Mouse (Mus musculus) kidney, postnatal 0 days (tissue): Measurements from ENCODE around the gene Hist1h2bk. TPM values are rescaled to one million over a fixed set of nuclear protein-coding genes. Genes with fewer than 3 reads are reported as not detected.

Experiments used
- ATAC-seq: fragments of 200-750 bp; cut with Nextera tagmentation; replicated peaks from 2 replicates; pipeline ENCODE4 v1.8.0; 2017; ENCODE audit warnings: low read depth, moderate number of reproducible peaks, moderate TSS enrichment, moderate library complexity; ENCODE audit not compliant: low FRiP score
- DNase-seq: peaks from one replicate; pipeline ENCODE4 v3.0.0-alpha.2; 2016; ENCODE audit warnings: low spot score
- H3K27ac ChIP-seq: fragments of 300-500 bp; sonication (generic); 2 replicates; pipeline ENCODE4 v1.5.1; 2014; ENCODE audit warnings: mild to moderate bottlenecking
- H3K27me3 ChIP-seq: fragments of 300-500 bp; sonication (generic); 2 replicates; pipeline ENCODE4 v1.6.1; 2014; ENCODE audit warnings: low read length, mixed read lengths; ENCODE audit not compliant: insufficient read depth
- H3K36me3 ChIP-seq: fragments of 300-500 bp; sonication (generic); 2 replicates; pipeline ENCODE4 v1.6.1; 2014; ENCODE audit warnings: low read length, mixed read lengths; ENCODE audit not compliant: insufficient read depth
- H3K4me1 ChIP-seq: fragments of 300-500 bp; sonication (generic); replicated peaks from 2 replicates; pipeline ENCODE4 v1.6.1; 2014; ENCODE audit warnings: antibody characterized with exemption, low read length, mixed read lengths; ENCODE audit not compliant: insufficient read depth
- H3K4me2 ChIP-seq: fragments of 300-500 bp; sonication (generic); 2 replicates; pipeline ENCODE4 v1.6.1; 2014; ENCODE audit warnings: mild to moderate bottlenecking, low read length, moderate library complexity, mixed read lengths
- H3K4me3 ChIP-seq: fragments of 300-500 bp; sonication (generic); replicated peaks from 2 replicates; pipeline ENCODE4 v1.5.1; 2014; ENCODE audit warnings: low read depth, low read length
- H3K9ac ChIP-seq: fragments of 300-500 bp; sonication (generic); 2 replicates; pipeline ENCODE4 v1.6.1; 2014; ENCODE audit warnings: low read depth, low read length
- H3K9me3 ChIP-seq: fragments of 300-500 bp; sonication (generic); replicated peaks from 2 replicates; pipeline ENCODE4 v1.6.1; 2016; ENCODE audit warnings: low read length, inconsistent platforms, mixed read lengths
- CTCF ChIP-seq: IDR thresholded peaks from 2 replicates; pipeline ENCODE4 v1.5.1; 2016; ENCODE audit warnings: antibody characterized with exemption, low read depth, mild to moderate bottlenecking, moderate library complexity
- WGBS: fragments of 180-500 bp; shearing (Covaris S2); extraction: QIAGEN DNeasy Blood & Tissue Kit; methylation state at CpG from one replicate; pipeline ENCODE4 v1.1.7; 2014; 5-methylcytosine and 5-hydroxymethylcytosine counted together
- polyA plus RNA-seq: library from polyadenylated mRNA; unstranded; fragments of >200 nt; fragmentation: Nextera tagmentation; extraction: Ambion mirVana; gene quantifications from 2 replicates; pipeline ENCODE4 v1.2.1, GENCODE M21; 2015

The Hist1h2bk gene
- polyA plus RNA-seq, 1 experiment from 2014 or later, result 4.0 TPM

DNA sequence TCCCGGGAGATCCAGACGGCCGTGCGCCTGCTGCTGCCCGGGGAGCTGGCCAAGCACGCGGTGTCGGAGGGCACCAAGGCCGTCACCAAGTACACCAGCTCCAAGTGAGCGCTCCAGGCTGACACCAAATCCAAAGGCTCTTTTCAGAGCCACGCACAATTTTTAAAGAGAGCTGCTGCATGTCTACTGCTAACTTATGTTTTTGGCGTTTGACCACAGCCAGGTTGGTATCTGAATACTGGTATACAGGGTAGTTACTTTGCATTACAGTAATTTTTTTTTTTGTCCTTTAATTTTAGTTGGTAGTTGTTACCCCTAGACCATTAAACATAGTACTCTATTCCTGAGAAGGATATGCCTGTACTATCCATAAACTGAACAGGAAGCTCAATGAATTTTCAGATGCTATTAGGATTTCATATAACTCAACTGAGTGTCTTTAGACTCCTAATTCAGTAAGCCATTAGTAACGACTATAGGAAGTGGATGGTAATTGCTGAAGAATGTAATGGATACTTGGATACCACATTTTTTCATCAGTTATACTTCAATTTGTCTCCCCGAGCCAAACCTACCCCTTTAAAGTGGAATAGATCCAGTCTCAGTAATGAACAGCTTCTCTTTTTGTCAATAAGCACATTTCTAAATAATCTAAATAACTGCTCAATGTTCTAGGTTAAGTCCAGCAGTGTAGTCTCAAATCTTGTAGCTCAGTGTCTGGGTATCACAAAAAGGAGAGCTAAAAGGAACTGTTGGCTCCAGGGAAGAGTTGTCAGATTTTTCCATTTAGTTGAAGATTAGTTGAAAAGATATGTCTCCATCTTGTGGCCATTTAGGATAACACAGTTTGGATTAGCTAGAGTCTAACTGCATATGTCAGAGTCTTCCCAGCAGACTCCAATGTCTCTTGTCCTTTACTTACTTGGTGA is 8.1 kb downstream of the Hist1h2bk start:
- peak overlapping the region; percentile 51 for H3K4me2 ChIP-seq
- no peaks in the 10 kb centered on the region for H3K36me3 ChIP-seq
- H3K27me3 ChIP-seq, result no peaks in the 10 kb centered on the region
- peak; percentile 93 for DNase-seq
- H3K9ac ChIP-seq, result peak overlapping the region; percentile 44; the same call in 1 of the 2 replicates
- H3K4me1 ChIP-seq, result peaks cover 6% of the 10 kb centered on the region; the same call in 1 of the 2 replicates
- peak; percentile 89 for TF ChIP-seq CTCF
- H3K9me3 ChIP-seq, result no peaks in the 10 kb centered on the region
- ATAC-seq, result 0 out of 2 replicates have a peak, but pooled peaks have one; percentile 5
- 0% methylated on average over 9 of the region's 14 CpGs for WGBS
- H3K4me3 ChIP-seq, result peak overlapping the region; percentile 31
- H3K27ac ChIP-seq, result peak overlapping the region; percentile 70

DNA sequence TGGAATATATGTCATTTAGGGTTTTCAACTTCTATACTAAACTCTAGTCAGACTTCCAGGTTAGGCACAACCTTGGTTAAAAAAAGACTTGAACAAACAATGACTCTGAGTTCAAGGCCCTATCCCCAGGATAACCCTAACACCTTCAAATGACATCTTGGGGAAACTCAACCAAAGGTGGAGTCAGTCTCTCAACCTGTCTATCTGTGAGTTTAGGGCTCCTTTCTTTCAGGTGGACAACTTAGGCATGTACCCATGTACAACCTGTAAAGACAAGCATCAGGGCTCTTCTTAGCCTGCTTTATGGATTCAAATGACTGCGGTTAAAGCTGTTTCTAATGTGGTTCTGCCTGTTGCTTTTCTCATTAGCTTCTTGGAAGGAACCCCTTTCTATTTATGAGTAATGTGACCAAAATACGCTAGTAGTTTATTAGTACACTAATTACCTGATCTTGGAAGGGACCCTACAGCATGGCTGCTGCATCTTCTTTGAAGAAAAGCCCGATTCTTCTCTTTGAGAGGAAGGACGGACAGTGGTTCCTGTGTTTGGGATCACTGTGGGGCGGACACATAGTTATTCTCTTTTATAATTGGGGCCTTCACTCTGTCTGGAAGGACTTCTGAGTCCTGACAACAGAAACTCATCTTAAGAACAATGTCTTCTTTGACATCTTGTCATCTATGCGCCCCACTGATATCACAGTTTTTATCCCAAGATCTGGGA is 8.9 kb downstream of the Hist1h2bk start:
- Histone ChIP-seq H3K4me1 (peaks cover 6% of the 10 kb centered on the region; the same call in 1 of the 2 replicates), H3K9me3 (no peaks in the 10 kb centered on the region), H3K27ac (no peak overlapping the region), H3K36me3 (no peaks in the 10 kb centered on the region), H3K4me3 (no peak overlapping the region), H3K9ac (no peak overlapping the region), H3K27me3 (no peaks in the 10 kb centered on the region), H3K4me2 (peak overlapping the region; percentile 51; the same call in 1 of the 2 replicates)
- 88% methylated on average over 6 of the region's 6 CpGs for WGBS
- DNase-seq (no peak), ATAC-seq (no peak)
- TF ChIP-seq CTCF, result no peak

DNA sequence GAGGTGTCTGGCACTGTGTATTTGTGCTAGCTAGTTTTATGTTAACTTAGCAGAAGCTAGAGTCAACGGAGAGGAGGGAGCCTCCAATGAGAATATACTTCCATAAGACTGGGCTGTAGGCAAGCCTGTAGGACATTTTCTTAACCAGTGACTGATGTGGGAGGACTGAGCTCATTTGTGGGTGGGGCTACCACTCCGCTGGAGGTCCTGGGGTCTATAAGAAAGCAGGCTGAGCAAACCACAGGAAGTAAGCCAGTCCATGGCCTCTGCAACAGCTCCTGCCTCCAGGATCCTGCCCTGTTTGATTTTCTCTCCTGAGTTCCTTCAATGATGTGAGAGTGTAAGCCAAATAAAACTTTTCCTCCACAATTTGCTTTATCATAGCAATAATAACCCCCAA is 9.6 kb downstream of the Hist1h2bk start:
- TF ChIP-seq CTCF, result no peak
- Histone ChIP-seq H3K27me3 (no peaks in the 10 kb centered on the region), H3K4me2 (no peak overlapping the region), H3K36me3 (no peaks in the 10 kb centered on the region), H3K9ac (no peak overlapping the region), H3K9me3 (no peaks in the 10 kb centered on the region), H3K4me1 (peaks cover 6% of the 10 kb centered on the region; the same call in 1 of the 2 replicates), H3K4me3 (no peak overlapping the region), H3K27ac (no peak overlapping the region)
- ATAC-seq, result no peak
- 67% methylated on average over 2 of the region's 2 CpGs for WGBS
- DNase-seq, result no peak

DNA sequence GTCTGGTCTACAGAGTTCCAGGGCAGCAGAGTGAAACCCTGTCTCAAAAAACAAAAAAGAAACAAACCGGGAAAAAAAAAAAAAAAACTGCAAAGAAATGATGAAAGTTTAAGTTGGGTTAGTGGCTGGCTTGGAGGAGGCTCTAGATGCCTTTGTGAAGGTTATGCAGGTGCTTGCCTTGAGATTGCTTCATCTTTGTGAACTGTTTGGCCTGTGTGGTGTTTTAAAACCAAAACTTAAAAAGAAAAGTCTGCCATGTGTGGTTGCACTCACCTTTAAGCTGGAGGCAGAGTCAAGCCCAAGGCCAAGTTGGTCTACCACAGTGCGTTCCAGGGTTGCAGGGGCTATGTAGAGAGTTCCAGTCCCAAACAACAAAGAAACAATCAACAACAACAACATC is 13.4 kb downstream of the Hist1h2bk start:
- Histone ChIP-seq H3K4me1 (no peaks in the 10 kb centered on the region), H3K9me3 (no peaks in the 10 kb centered on the region), H3K9ac (no peak overlapping the region), H3K4me3 (no peak overlapping the region), H3K27ac (no peak overlapping the region), H3K27me3 (no peaks in the 10 kb centered on the region), H3K4me2 (no peak overlapping the region), H3K36me3 (no peaks in the 10 kb centered on the region)
- DNase-seq, result no peak
- ATAC-seq, result no peak
- 83% methylated on average over 2 of the region's 2 CpGs for WGBS
- no peak for TF ChIP-seq CTCF

DNA sequence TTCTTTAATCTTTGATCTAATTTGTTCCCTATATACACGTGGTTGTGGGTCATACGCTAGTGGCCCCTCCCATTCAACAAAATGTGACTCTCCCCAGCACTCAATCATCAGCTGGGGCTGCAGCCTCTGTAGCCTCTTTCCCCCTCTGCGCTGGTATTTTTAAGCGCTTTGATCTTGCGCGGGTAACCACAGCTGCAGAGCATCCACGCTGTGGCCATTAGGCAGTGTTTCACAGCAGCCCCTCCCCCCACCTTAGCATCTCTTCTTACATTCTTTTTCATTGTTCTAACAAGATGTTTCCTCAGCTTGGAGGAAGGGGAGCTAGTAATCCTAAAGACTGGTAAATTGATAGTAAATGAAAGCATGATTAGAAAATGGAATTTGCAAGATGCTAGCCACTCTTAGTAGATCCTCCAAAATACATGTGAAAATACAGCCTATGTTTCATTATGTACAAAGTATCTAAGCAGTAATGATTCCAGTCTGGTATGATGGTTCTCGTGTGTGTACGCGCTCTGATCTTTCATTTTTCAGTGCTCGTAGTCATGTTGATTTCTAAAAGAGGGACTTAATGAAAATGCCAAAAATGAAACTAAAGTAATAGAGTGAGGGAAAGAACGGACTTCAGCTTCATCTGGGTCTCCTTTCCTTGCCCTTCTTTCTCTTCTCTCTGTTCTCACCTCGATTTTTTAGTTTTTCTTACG is 14.2 kb downstream of the Hist1h2bk start:
- peak overlapping the region; percentile 67 for H3K4me2 ChIP-seq
- no peaks in the 10 kb centered on the region for H3K4me1 ChIP-seq
- no peaks in the 10 kb centered on the region for H3K9me3 ChIP-seq
- peak; percentile 87 for DNase-seq
- no peaks in the 10 kb centered on the region for H3K36me3 ChIP-seq
- TF ChIP-seq CTCF, result no peak
- peak overlapping the region; percentile 72 for H3K27ac ChIP-seq
- WGBS, result under 1% methylated on average over 14 of the region's 14 CpGs
- no peaks in the 10 kb centered on the region for H3K27me3 ChIP-seq
- peak overlapping the region; percentile 52 for H3K4me3 ChIP-seq
- no peak overlapping the region; the same call in 1 of the 2 replicates for H3K9ac ChIP-seq
- 0 out of 2 replicates have a peak, but pooled peaks have one; percentile 37 for ATAC-seq
